Mouse (Mus musculus): ENCODE measurements around the gene Phf21a. TPM values are rescaled to one million over a fixed set of nuclear protein-coding genes. Genes with fewer than 3 reads are reported as not detected.

The Phf21a gene
- polyA plus RNA-seq (2012; ENCODE audit: insufficient read depth, insufficient read length, low replicate concordance, missing spikeins): 643 TPM in 1 of 2 replicates, not detected in the other

GRCm38 (mm10) chr2:92092817-92093216, at the start of gene Phf21a:
Gene Phf21a (plus strand): TSS chr2:92093117.
- no peak within 1 kb of the TSS for H3K4me3 ChIP-seq (ENCODE audit: insufficient read depth, low read depth, low read length)

GRCm38 (mm10) chr2:92043285-92043684, 49.6 kb upstream of the Phf21a start:
- Histone ChIP-seq H3K4me1 (ENCODE audit: control insufficient read depth, insufficient read depth, low read length) (no peaks in the 10 kb centered on the region; the same call in 1 of the 2 replicates), H3K27ac (ENCODE audit: insufficient read depth, low read depth, low read length) (no peak overlapping the region), H3K4me3 (ENCODE audit: insufficient read depth, low read depth, low read length) (no peak overlapping the region)
- TF ChIP-seq CTCF (IDR thresholded peaks at IDR 0.05; ENCODE audit: insufficient read depth, low read depth, low read length): no peak
- TF ChIP-seq POLR2A (IDR thresholded peaks at IDR 0.05; ENCODE audit: insufficient read depth, low read depth, low read length): no peak
- 83% methylated on average over 12 of the region's 12 CpGs for WGBS

More at GRCm38 (mm10) chr2:92092817-92093216, at the start of gene Phf21a:
- H3K27ac ChIP-seq (ENCODE audit: insufficient read depth, low read depth, low read length): no peak within 1 kb of the TSS
- TF ChIP-seq POLR2A (IDR thresholded peaks at IDR 0.05; ENCODE audit: insufficient read depth, low read depth, low read length): no peak
- no peak for TF ChIP-seq CTCF (IDR thresholded peaks at IDR 0.05; ENCODE audit: insufficient read depth, low read depth, low read length)
- no peaks in the 10 kb centered on the region; the same call in 1 of the 2 replicates for H3K4me1 ChIP-seq (ENCODE audit: control insufficient read depth, insufficient read depth, low read length)
- WGBS: 93% methylated on average over 2 of the region's 2 CpGs

GRCm38 (mm10) chr2:92047601-92048000, 45.3 kb upstream of the Phf21a start:
- Histone ChIP-seq H3K27ac (ENCODE audit: insufficient read depth, low read depth, low read length) (no peak overlapping the region), H3K4me3 (ENCODE audit: insufficient read depth, low read depth, low read length) (no peak overlapping the region), H3K4me1 (ENCODE audit: control insufficient read depth, insufficient read depth, low read length) (peaks cover 13% of the 10 kb centered on the region)
- TF ChIP-seq POLR2A (IDR thresholded peaks at IDR 0.05; ENCODE audit: insufficient read depth, low read depth, low read length) (no peak), CTCF (IDR thresholded peaks at IDR 0.05; ENCODE audit: insufficient read depth, low read depth, low read length) (no peak)
- WGBS: 51% methylated on average over 4 of the region's 4 CpGs

- no peak overlapping the region for H3K4me3 ChIP-seq (ENCODE audit: insufficient read depth, low read depth, low read length)
- peaks cover 16% of the 10 kb centered on the region for H3K4me1 ChIP-seq (ENCODE audit: control insufficient read depth, insufficient read depth, low read length)
- 78% methylated on average over 9 of the region's 9 CpGs for WGBS
- TF ChIP-seq CTCF (IDR thresholded peaks at IDR 0.05; ENCODE audit: insufficient read depth, low read depth, low read length): no peak
- no peak for TF ChIP-seq POLR2A (IDR thresholded peaks at IDR 0.05; ENCODE audit: insufficient read depth, low read depth, low read length)
- H3K27ac ChIP-seq (ENCODE audit: insufficient read depth, low read depth, low read length): no peak overlapping the region
These were observed 44.8 kb upstream of the Phf21a start for GRCm38 (mm10) chr2:92048034-92048690.

GRCm38 (mm10) chr2:92052188-92052587, 40.7 kb upstream of the Phf21a start:
- WGBS: 21% methylated on average over 8 of the region's 8 CpGs
- Histone ChIP-seq H3K4me3 (ENCODE audit: insufficient read depth, low read depth, low read length) (no peak overlapping the region), H3K4me1 (ENCODE audit: control insufficient read depth, insufficient read depth, low read length) (peaks cover 30% of the 10 kb centered on the region), H3K27ac (ENCODE audit: insufficient read depth, low read depth, low read length) (peak overlapping the region; percentile 85)
- TF ChIP-seq POLR2A (IDR thresholded peaks at IDR 0.05; ENCODE audit: insufficient read depth, low read depth, low read length) (no peak), CTCF (IDR thresholded peaks at IDR 0.05; ENCODE audit: insufficient read depth, low read depth, low read length) (no peak)

- Histone ChIP-seq H3K4me1 (ENCODE audit: control insufficient read depth, insufficient read depth, low read length) (peaks cover 30% of the 10 kb centered on the region), H3K27ac (ENCODE audit: insufficient read depth, low read depth, low read length) (peak overlapping the region; percentile 95), H3K4me3 (ENCODE audit: insufficient read depth, low read depth, low read length) (peak overlapping the region; percentile 21; the same call in 1 of the 2 replicates)
- 28% methylated on average over 2 of the region's 2 CpGs for WGBS
- no peak for TF ChIP-seq CTCF (IDR thresholded peaks at IDR 0.05; ENCODE audit: insufficient read depth, low read depth, low read length)
- no peak for TF ChIP-seq POLR2A (IDR thresholded peaks at IDR 0.05; ENCODE audit: insufficient read depth, low read depth, low read length)
These were observed 40.2 kb upstream of the Phf21a start for GRCm38 (mm10) chr2:92052754-92053153.

- TF ChIP-seq CTCF (IDR thresholded peaks at IDR 0.05; ENCODE audit: insufficient read depth, low read depth, low read length) (no peak), POLR2A (IDR thresholded peaks at IDR 0.05; ENCODE audit: insufficient read depth, low read depth, low read length) (0 out of 2 replicates have a peak, but pooled peaks have one; percentile 54)
- Histone ChIP-seq H3K4me3 (ENCODE audit: insufficient read depth, low read depth, low read length) (peak overlapping the region; percentile 35), H3K4me1 (ENCODE audit: control insufficient read depth, insufficient read depth, low read length) (peaks cover 33% of the 10 kb centered on the region), H3K27ac (ENCODE audit: insufficient read depth, low read depth, low read length) (no peak overlapping the region)
- 3% methylated on average over 38 of the region's 38 CpGs for WGBS
These were observed 37.7 kb upstream of the Phf21a start for GRCm38 (mm10) chr2:92055101-92055813.

GRCm38 (mm10) chr2:92055831-92056236, 37.1 kb upstream of the Phf21a start:
- Histone ChIP-seq H3K4me3 (ENCODE audit: insufficient read depth, low read depth, low read length) (peak overlapping the region; percentile 35), H3K27ac (ENCODE audit: insufficient read depth, low read depth, low read length) (no peak overlapping the region), H3K4me1 (ENCODE audit: control insufficient read depth, insufficient read depth, low read length) (peaks cover 35% of the 10 kb centered on the region)
- TF ChIP-seq CTCF (IDR thresholded peaks at IDR 0.05; ENCODE audit: insufficient read depth, low read depth, low read length): peak; percentile 27
- TF ChIP-seq POLR2A (IDR thresholded peaks at IDR 0.05; ENCODE audit: insufficient read depth, low read depth, low read length): no peak
- 4% methylated on average over 14 of the region's 14 CpGs for WGBS

- WGBS: 86% methylated on average over 13 of the region's 13 CpGs
- no peak overlapping the region for H3K4me3 ChIP-seq (ENCODE audit: insufficient read depth, low read depth, low read length)
- H3K4me1 ChIP-seq (ENCODE audit: control insufficient read depth, insufficient read depth, low read length): peaks cover 26% of the 10 kb centered on the region
- TF ChIP-seq CTCF (IDR thresholded peaks at IDR 0.05; ENCODE audit: insufficient read depth, low read depth, low read length) (no peak), POLR2A (IDR thresholded peaks at IDR 0.05; ENCODE audit: insufficient read depth, low read depth, low read length) (no peak)
- no peak overlapping the region for H3K27ac ChIP-seq (ENCODE audit: insufficient read depth, low read depth, low read length)
These were observed 36.2 kb upstream of the Phf21a start for GRCm38 (mm10) chr2:92056760-92057159.
